Mouse (Mus musculus) 3134 (cell line): ENCODE results near the gene Tars.
A peak's percentile ranks its signal among the peaks of the same experiment; 100 is the strongest.

Experiments
- DNase-seq: peaks from one replicate; pipeline ENCODE4 v3.0.0-alpha.2; 2011; ENCODE audit warnings: low spot score; ENCODE audit not compliant: insufficient read length; ENCODE audit errors: extremely low read depth

Gene Tars

GRCm38 (mm10) chr15:11399356-11400067, at the start of gene Tars:
Tars (minus strand) TSS chr15:11399665.
- DNase-seq, result peak; percentile 99

GRCm38 (mm10) chr15:11437361-11437760, 37.9 kb upstream of the Tars start:
- no peak for DNase-seq

- no peak for DNase-seq
Measured at GRCm38 (mm10) chr15:11436709-11437280, 37.3 kb upstream of the Tars start.

GRCm38 (mm10) chr15:11426899-11427298, 27.4 kb upstream of the Tars start:
- DNase-seq, result no peak

GRCm38 (mm10) chr15:11413484-11413883, 14.0 kb upstream of the Tars start:
- DNase-seq, result no peak

GRCm38 (mm10) chr15:11412542-11412941, 13.1 kb upstream of the Tars start:
- no peak for DNase-seq

- DNase-seq, result no peak
Measured at GRCm38 (mm10) chr15:11411846-11412245, 12.4 kb upstream of the Tars start.

- DNase-seq, result no peak
Measured at GRCm38 (mm10) chr15:11408155-11408826, 8.8 kb upstream of the Tars start.

GRCm38 (mm10) chr15:11407381-11407780, 7.9 kb upstream of the Tars start:
- DNase-seq, result no peak

- DNase-seq, result no peak
Measured at GRCm38 (mm10) chr15:11406769-11407168, 7.3 kb upstream of the Tars start.

- DNase-seq, result no peak
Measured at GRCm38 (mm10) chr15:11398676-11399350, 652 bp downstream of the Tars start.

GRCm38 (mm10) chr15:11396421-11396820, 3.0 kb downstream of the Tars start:
- no peak for DNase-seq

GRCm38 (mm10) chr15:11392903-11393302, 6.6 kb downstream of the Tars start:
- DNase-seq, result no peak

GRCm38 (mm10) chr15:11383796-11384195, 15.7 kb downstream of the Tars start:
- DNase-seq, result peak; percentile 13

- DNase-seq, result no peak
Measured at GRCm38 (mm10) chr15:11382585-11382984, 16.9 kb downstream of the Tars start.

- DNase-seq, result no peak
Measured at GRCm38 (mm10) chr15:11380616-11381015, 18.8 kb downstream of the Tars start.

- DNase-seq, result no peak
Measured at GRCm38 (mm10) chr15:11380087-11380530, 19.4 kb downstream of the Tars start.

GRCm38 (mm10) chr15:11379431-11380086, 19.9 kb downstream of the Tars start:
- no peak for DNase-seq

GRCm38 (mm10) chr15:11370477-11371085, 28.9 kb downstream of the Tars start:
- peak; percentile 22 for DNase-seq

GRCm38 (mm10) chr15:11369572-11369971, 29.9 kb downstream of the Tars start:
- no peak for DNase-seq
